Mouse (Mus musculus) kidney, postnatal 0 days (tissue): Measurements from ENCODE around the gene Oas1a. TPM values are rescaled to one million over a fixed set of nuclear protein-coding genes. Genes with fewer than 3 reads are reported as not detected.
"Not testable (repeated sequence)": the region's sequence is repeated elsewhere in the genome, so short reads cannot be mapped to it uniquely, and the experiment has no call there.

Experiments used
- ATAC-seq: fragments of 200-750 bp; cut with Nextera tagmentation; replicated peaks from 2 replicates; pipeline ENCODE4 v1.8.0; 2017; ENCODE audit warnings: low read depth, moderate number of reproducible peaks, moderate TSS enrichment, moderate library complexity; ENCODE audit not compliant: low FRiP score
- DNase-seq: peaks from one replicate; pipeline ENCODE4 v3.0.0-alpha.2; 2016; ENCODE audit warnings: low spot score
- H3K27ac ChIP-seq: fragments of 300-500 bp; sonication (generic); 2 replicates; pipeline ENCODE4 v1.5.1; 2014; ENCODE audit warnings: mild to moderate bottlenecking
- H3K27me3 ChIP-seq: fragments of 300-500 bp; sonication (generic); 2 replicates; pipeline ENCODE4 v1.6.1; 2014; ENCODE audit warnings: low read length, mixed read lengths; ENCODE audit not compliant: insufficient read depth
- H3K36me3 ChIP-seq: fragments of 300-500 bp; sonication (generic); 2 replicates; pipeline ENCODE4 v1.6.1; 2014; ENCODE audit warnings: low read length, mixed read lengths; ENCODE audit not compliant: insufficient read depth
- H3K4me1 ChIP-seq: fragments of 300-500 bp; sonication (generic); replicated peaks from 2 replicates; pipeline ENCODE4 v1.6.1; 2014; ENCODE audit warnings: antibody characterized with exemption, low read length, mixed read lengths; ENCODE audit not compliant: insufficient read depth
- H3K4me2 ChIP-seq: fragments of 300-500 bp; sonication (generic); 2 replicates; pipeline ENCODE4 v1.6.1; 2014; ENCODE audit warnings: mild to moderate bottlenecking, low read length, moderate library complexity, mixed read lengths
- H3K4me3 ChIP-seq: fragments of 300-500 bp; sonication (generic); replicated peaks from 2 replicates; pipeline ENCODE4 v1.5.1; 2014; ENCODE audit warnings: low read depth, low read length
- H3K9ac ChIP-seq: fragments of 300-500 bp; sonication (generic); 2 replicates; pipeline ENCODE4 v1.6.1; 2014; ENCODE audit warnings: low read depth, low read length
- H3K9me3 ChIP-seq: fragments of 300-500 bp; sonication (generic); replicated peaks from 2 replicates; pipeline ENCODE4 v1.6.1; 2016; ENCODE audit warnings: low read length, inconsistent platforms, mixed read lengths
- CTCF ChIP-seq: IDR thresholded peaks from 2 replicates; pipeline ENCODE4 v1.5.1; 2016; ENCODE audit warnings: antibody characterized with exemption, low read depth, mild to moderate bottlenecking, moderate library complexity
- WGBS: fragments of 180-500 bp; shearing (Covaris S2); extraction: QIAGEN DNeasy Blood & Tissue Kit; methylation state at CpG from one replicate; pipeline ENCODE4 v1.1.7; 2014; 5-methylcytosine and 5-hydroxymethylcytosine counted together
- polyA plus RNA-seq: library from polyadenylated mRNA; unstranded; fragments of >200 nt; fragmentation: Nextera tagmentation; extraction: Ambion mirVana; gene quantifications from 2 replicates; pipeline ENCODE4 v1.2.1, GENCODE M21; 2015

Oas1a gene
- polyA plus RNA-seq, 1 experiment from 2014 or later, result 7.9 TPM

GRCm38 (mm10) chr5:120887831-120888230 is 19.5 kb downstream of the Oas1a start:
- Histone ChIP-seq H3K27ac (no peak overlapping the region), H3K9ac (no peak overlapping the region), H3K27me3 (no peaks in the 10 kb centered on the region), H3K4me1 (no peaks in the 10 kb centered on the region), H3K4me3 (no peak overlapping the region), H3K36me3 (no peaks in the 10 kb centered on the region), H3K9me3 (no peaks in the 10 kb centered on the region), H3K4me2 (no peak overlapping the region)
- DNase-seq, result no peak
- no peak for ATAC-seq
- WGBS, result 58% methylated on average over 6 of the region's 6 CpGs
- TF ChIP-seq CTCF, result no peak

- H3K4me3 ChIP-seq, ATAC-seq, H3K9me3 ChIP-seq, H3K4me2 ChIP-seq, H3K27ac ChIP-seq, DNase-seq, H3K36me3 ChIP-seq, H3K9ac ChIP-seq, H3K4me1 ChIP-seq, H3K27me3 ChIP-seq: not testable (repeated sequence)
- 22% methylated on average over 6 of the region's 9 CpGs for WGBS
These were observed 19.9 kb downstream of the Oas1a start, which contains the start of gene Oas1g for GRCm38 (mm10) chr5:120887413-120887812. Oas1g (minus strand) TSS chr5:120887613.

GRCm38 (mm10) chr5:120881681-120882080 is 25.6 kb downstream of the Oas1a start:
- WGBS, result 92% methylated on average over 6 of the region's 6 CpGs
- H3K27ac ChIP-seq, H3K36me3 ChIP-seq, H3K9me3 ChIP-seq, ATAC-seq, H3K4me2 ChIP-seq, H3K27me3 ChIP-seq, DNase-seq, H3K4me1 ChIP-seq, H3K4me3 ChIP-seq, H3K9ac ChIP-seq: not testable (repeated sequence)

- DNase-seq, H3K9me3 ChIP-seq, H3K27ac ChIP-seq, H3K4me3 ChIP-seq, H3K27me3 ChIP-seq, ATAC-seq, H3K4me2 ChIP-seq, H3K4me1 ChIP-seq, H3K36me3 ChIP-seq, H3K9ac ChIP-seq: not testable (repeated sequence)
- 61% methylated on average over 2 of the region's 2 CpGs for whole genome bisulfite sequencing
These were observed 28.5 kb downstream of the Oas1a start for GRCm38 (mm10) chr5:120878803-120879202.

GRCm38 (mm10) chr5:120877407-120877806 is 29.9 kb downstream of the Oas1a start:
- H3K27me3 ChIP-seq, H3K4me2 ChIP-seq, H3K9ac ChIP-seq, ATAC-seq, H3K4me1 ChIP-seq, DNase-seq, H3K27ac ChIP-seq, H3K9me3 ChIP-seq, H3K4me3 ChIP-seq, H3K36me3 ChIP-seq: not testable (repeated sequence)
- 62% methylated on average over 2 of the region's 2 CpGs for WGBS

GRCm38 (mm10) chr5:120876839-120877238 is 30.5 kb downstream of the Oas1a start:
- H3K4me1 ChIP-seq, H3K27me3 ChIP-seq, H3K4me3 ChIP-seq, H3K27ac ChIP-seq, H3K4me2 ChIP-seq, ATAC-seq, H3K9me3 ChIP-seq, H3K9ac ChIP-seq, DNase-seq, H3K36me3 ChIP-seq: not testable (repeated sequence)
- 53% methylated on average over 2 of the region's 3 CpGs for WGBS

GRCm38 (mm10) chr5:120871469-120871868 is 35.9 kb downstream of the Oas1a start:
- H3K27ac ChIP-seq, result no peak overlapping the region
- no peak overlapping the region for H3K9ac ChIP-seq
- H3K4me1 ChIP-seq, result no peaks in the 10 kb centered on the region
- H3K4me2 ChIP-seq, result no peak overlapping the region
- no peaks in the 10 kb centered on the region for H3K36me3 ChIP-seq
- H3K27me3 ChIP-seq, result no peaks in the 10 kb centered on the region
- WGBS, result 29% methylated on average over 2 of the region's 2 CpGs
- no peak for DNase-seq
- no peak for ATAC-seq
- no peaks in the 10 kb centered on the region for H3K9me3 ChIP-seq
- no peak for TF ChIP-seq CTCF
- no peak overlapping the region for H3K4me3 ChIP-seq
